Mouse (Mus musculus) hindbrain, embryonic 11.5 days (tissue): ENCODE measurements around the gene Myl7. TPM values are rescaled to one million over a fixed set of nuclear protein-coding genes. Genes with fewer than 3 reads are reported as not detected.

ENCODE experiments used
- ATAC-seq: fragments of 200-750 bp; cut with Nextera tagmentation; 2 replicates; pipeline ENCODE4 v1.8.0; 2017; ENCODE audit warnings: mild to moderate bottlenecking, moderate TSS enrichment, moderate library complexity; ENCODE audit not compliant: low FRiP score
- DNase-seq: peaks from one replicate; pipeline ENCODE4 v3.0.0-alpha.2; 2015; ENCODE audit warnings: low spot score
- H3K27ac ChIP-seq: fragments of 300-500 bp; sonication (generic); 2 replicates; pipeline ENCODE4 v1.5.1; 2014; ENCODE audit warnings: mild to moderate bottlenecking, low read depth, low read length
- H3K27me3 ChIP-seq: fragments of 300-500 bp; sonication (generic); 2 replicates; pipeline ENCODE4 v1.6.1; 2014; ENCODE audit warnings: mild to moderate bottlenecking, low read length, moderate library complexity, mixed read lengths; ENCODE audit not compliant: control insufficient read depth, insufficient read depth
- H3K36me3 ChIP-seq: fragments of 300-500 bp; sonication (generic); 2 replicates; pipeline ENCODE4 v1.6.1; 2014; ENCODE audit warnings: mild to moderate bottlenecking, low read length, moderate library complexity, mixed read lengths; ENCODE audit not compliant: control insufficient read depth, insufficient read depth
- H3K4me1 ChIP-seq: fragments of 300-500 bp; sonication (generic); replicated peaks from 2 replicates; pipeline ENCODE4 v1.6.1; 2014; ENCODE audit warnings: low read length, mixed read lengths; ENCODE audit not compliant: control insufficient read depth, insufficient read depth
- H3K4me2 ChIP-seq: fragments of 300-500 bp; sonication (generic); replicated peaks from 2 replicates; pipeline ENCODE4 v1.6.1; 2014; ENCODE audit warnings: mild to moderate bottlenecking, low read depth, low read length
- H3K4me3 ChIP-seq: fragments of 300-500 bp; sonication (generic); 2 replicates; pipeline ENCODE4 v1.5.1; 2014; ENCODE audit warnings: low read depth, low read length
- H3K9ac ChIP-seq: fragments of 300-500 bp; sonication (generic); 2 replicates; pipeline ENCODE4 v1.6.1; 2014; ENCODE audit warnings: low read depth, low read length
- H3K9me3 ChIP-seq: fragments of 300-500 bp; sonication (generic); 2 replicates; pipeline ENCODE4 v1.6.1; 2016; ENCODE audit warnings: low read length; ENCODE audit not compliant: control insufficient read depth
- WGBS: fragments of 180-500 bp; shearing (Covaris S2); extraction: QIAGEN DNeasy Blood & Tissue Kit; methylation state at CpG from one replicate; pipeline ENCODE4 v1.1.7; 2014; 5-methylcytosine and 5-hydroxymethylcytosine counted together
- polyA plus RNA-seq: library from polyadenylated mRNA; unstranded; fragments of >200 nt; fragmentation: Nextera tagmentation; extraction: Ambion mirVana; gene quantifications from 2 replicates; pipeline ENCODE4 v1.2.1, GENCODE M21; 2014

Gene Myl7
- polyA plus RNA-seq, 1 experiment from 2014 or later = 0.31 TPM

DNA sequence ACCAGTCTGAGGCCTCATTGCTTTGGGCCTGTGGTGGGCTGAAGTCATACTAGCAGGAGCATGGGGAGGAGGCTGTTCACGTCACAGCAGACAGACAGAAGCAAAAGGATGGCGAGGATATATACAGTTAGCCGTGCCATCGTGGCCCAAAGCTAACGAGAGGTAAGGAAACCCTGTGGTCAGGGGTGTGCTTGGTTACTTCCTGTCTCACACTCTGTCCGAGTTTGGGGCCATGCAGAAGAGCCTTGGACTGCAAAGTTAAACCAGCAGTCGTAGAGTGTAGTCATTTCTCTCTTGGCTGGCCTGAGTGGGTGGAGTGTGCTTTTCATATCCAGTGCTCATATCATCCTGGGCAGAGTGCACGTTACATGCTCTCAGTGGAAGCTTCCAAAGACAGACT is 16.1 kb downstream of the Myl7 start:
- WGBS = 79% methylated on average over 8 of the region's 8 CpGs

DNA sequence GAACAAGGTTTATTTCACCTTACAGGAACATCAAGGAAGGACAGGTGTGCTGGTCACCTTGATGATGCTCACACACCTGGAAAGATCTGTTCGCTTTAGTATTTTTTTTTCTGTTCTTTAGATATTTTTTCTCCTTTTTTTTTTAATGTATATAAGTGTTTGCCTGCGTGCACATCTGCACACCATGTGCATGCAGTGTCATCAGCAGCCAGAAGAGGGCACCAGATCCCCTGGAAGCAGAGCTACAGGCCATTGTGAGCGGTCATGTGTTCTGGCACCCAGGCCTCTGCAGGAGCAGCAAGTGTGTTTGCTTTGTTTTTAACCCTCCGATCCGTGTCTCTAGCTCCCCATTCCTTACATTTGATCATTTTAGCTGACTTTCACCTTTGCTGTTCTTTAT is 18.7 kb downstream of the Myl7 start:
- DNase-seq = peak; percentile 79
- Histone ChIP-seq H3K9me3 (no peaks in the 10 kb centered on the region), H3K4me1 (peaks cover 6% of the 10 kb centered on the region), H3K9ac (no peak overlapping the region), H3K36me3 (no peaks in the 10 kb centered on the region), H3K27ac (no peak overlapping the region), H3K27me3 (no peaks in the 10 kb centered on the region), H3K4me3 (no peak overlapping the region), H3K4me2 (no peak overlapping the region)
- no peak for ATAC-seq
- WGBS = 50% methylated on average over 5 of the region's 5 CpGs

More for the DNA sequence above, 16.1 kb downstream of the Myl7 start:
- Histone ChIP-seq H3K36me3 (no peaks in the 10 kb centered on the region), H3K4me3 (no peak overlapping the region), H3K4me1 (peaks cover under 1% of the 10 kb centered on the region), H3K4me2 (no peak overlapping the region), H3K9ac (no peak overlapping the region), H3K27me3 (no peaks in the 10 kb centered on the region), H3K9me3 (no peaks in the 10 kb centered on the region), H3K27ac (no peak overlapping the region)
- DNase-seq = no peak
- no peak for ATAC-seq

DNA sequence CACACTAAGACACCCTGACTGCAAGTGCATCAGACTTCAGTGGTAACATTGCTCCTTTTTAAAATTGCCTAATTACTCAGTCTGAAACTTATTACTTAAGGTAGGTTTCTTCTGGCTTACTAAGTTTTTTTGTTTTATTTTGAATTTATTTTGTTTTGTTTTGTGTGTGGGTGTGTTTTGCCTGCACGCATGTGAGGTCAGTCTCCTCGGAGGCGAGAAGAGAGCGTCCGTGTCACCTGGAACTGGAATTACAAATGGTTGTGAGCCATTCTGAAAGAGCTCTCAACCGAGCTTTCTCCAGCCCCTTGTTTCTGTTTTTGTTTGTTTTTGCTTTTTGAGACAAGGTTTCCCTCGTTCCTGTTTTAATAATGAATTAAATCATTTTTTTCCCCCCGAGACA is 19.9 kb downstream of the Myl7 start:
- Histone ChIP-seq H3K4me1 (peaks cover 6% of the 10 kb centered on the region), H3K9ac (peak overlapping the region; percentile 63), H3K9me3 (no peaks in the 10 kb centered on the region), H3K36me3 (no peaks in the 10 kb centered on the region), H3K4me2 (peak overlapping the region; percentile 55), H3K27me3 (no peaks in the 10 kb centered on the region), H3K27ac (peak overlapping the region; percentile 82), H3K4me3 (peak overlapping the region; percentile 60)
- 55% methylated on average over 8 of the region's 8 CpGs for WGBS
- ATAC-seq = no peak
- no peak for DNase-seq

DNA sequence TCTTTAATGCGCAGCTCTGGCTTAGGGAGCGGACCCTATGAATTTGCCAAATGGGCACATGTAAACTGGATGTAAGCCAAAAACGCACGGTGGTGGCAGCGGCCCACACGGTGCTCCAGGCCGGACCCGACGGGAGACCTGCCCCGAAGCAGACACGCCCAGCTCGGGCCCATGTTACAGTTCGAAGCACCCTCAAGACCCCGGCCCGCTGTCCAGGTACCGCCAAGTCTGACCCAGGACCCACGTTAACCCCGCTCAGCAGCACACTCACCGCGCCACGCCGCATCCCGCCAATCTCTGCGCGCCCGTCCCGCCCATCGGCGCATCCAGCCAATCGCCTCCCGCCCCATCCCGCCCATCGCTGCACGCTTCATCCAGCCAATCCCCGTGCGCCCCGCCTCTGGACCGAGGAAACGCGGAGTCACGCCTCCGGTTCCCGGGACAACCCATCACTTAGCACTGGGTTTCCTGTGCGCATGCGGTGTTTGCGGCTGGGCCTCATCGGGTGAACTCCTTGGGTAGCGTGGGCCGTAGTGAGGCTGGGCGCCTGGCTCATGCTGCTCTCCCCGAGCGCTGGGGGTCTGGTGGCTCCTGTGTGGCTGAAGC is 20.6 kb downstream of the Myl7 start, which contains the start of gene Pold2:
TSS of gene Pold2 (minus strand) at position 372 of the 606 bp plus-strand sequence.
- Histone ChIP-seq H3K9ac (peak within 1 kb of the TSS; percentile 64), H3K27ac (peak within 1 kb of the TSS; percentile 82)

DNA sequence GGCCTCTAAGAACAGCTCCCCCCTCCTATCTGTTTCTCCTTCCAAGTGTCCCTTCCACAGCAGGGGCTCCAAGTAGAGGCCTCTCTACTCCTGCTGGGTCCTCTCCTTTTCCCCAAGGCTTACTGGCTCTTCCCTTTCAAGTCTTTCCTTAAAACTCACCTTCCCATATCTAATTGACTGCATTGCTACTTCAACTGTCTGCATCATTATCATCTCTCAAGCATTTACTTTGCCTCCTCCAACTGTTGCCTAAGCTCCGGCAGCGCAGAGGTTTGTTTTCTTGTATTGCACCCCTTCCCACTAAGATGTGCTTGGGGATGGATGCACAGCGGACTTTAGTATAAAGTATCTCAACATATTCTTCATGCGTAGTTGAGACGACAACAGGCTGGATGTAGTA is 21.2 kb downstream of the Myl7 start:
- H3K4me2 ChIP-seq = peak overlapping the region; percentile 67
- no peaks in the 10 kb centered on the region for H3K27me3 ChIP-seq
- H3K27ac ChIP-seq = no peak overlapping the region
- no peaks in the 10 kb centered on the region; the same call in 1 of the 2 replicates for H3K36me3 ChIP-seq
- no peak for DNase-seq
- 4% methylated on average over 5 of the region's 5 CpGs for WGBS
- H3K9ac ChIP-seq = peak overlapping the region; percentile 64; the same call in 1 of the 2 replicates
- peaks cover 6% of the 10 kb centered on the region for H3K4me1 ChIP-seq
- no peaks in the 10 kb centered on the region for H3K9me3 ChIP-seq
- no peak for ATAC-seq
- H3K4me3 ChIP-seq = peak overlapping the region; percentile 60

More for the DNA sequence above, 20.6 kb downstream of the Myl7 start, which contains the start of gene Pold2:
- Histone ChIP-seq H3K4me2 (peak within 1 kb of the TSS; percentile 67), H3K36me3 (no peaks in the 10 kb centered on the region), H3K9me3 (no peaks in the 10 kb centered on the region), H3K27me3 (no peaks in the 10 kb centered on the region), H3K4me3 (peak within 1 kb of the TSS; percentile 60), H3K4me1 (peaks cover 6% of the 10 kb centered on the region)
- DNase-seq (peak; percentile 98), ATAC-seq (peak; percentile 99)
- under 1% methylated on average over 52 of the region's 52 CpGs for WGBS

DNA sequence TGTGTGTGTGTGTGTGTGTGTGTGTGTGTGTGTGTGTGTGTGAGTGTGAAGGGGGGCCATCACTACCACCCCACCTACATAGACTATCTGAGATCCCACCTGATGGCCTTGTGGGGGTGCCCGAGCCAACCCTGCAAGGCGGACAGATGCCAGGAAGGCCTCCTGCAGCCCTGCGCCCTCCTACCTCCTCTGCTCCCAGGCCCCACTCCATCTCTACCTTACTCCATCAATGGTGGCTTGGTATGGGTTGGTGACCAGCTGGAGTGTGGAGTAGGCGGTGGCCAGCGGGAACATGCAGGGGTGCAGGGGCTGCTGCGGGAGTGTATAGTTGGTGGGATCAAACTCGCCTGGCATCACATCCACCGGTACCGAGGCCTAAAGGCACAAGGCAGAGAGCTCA is 25.4 kb downstream of the Myl7 start:
- Histone ChIP-seq H3K27ac (no peak overlapping the region), H3K27me3 (no peaks in the 10 kb centered on the region), H3K36me3 (no peaks in the 10 kb centered on the region; the same call in 1 of the 2 replicates), H3K4me2 (no peak overlapping the region), H3K4me3 (no peak overlapping the region), H3K9ac (no peak overlapping the region), H3K9me3 (no peaks in the 10 kb centered on the region), H3K4me1 (peaks cover 6% of the 10 kb centered on the region; the same call in 1 of the 2 replicates)
- WGBS = 91% methylated on average over 7 of the region's 9 CpGs
- ATAC-seq (no peak), DNase-seq (no peak)

DNA sequence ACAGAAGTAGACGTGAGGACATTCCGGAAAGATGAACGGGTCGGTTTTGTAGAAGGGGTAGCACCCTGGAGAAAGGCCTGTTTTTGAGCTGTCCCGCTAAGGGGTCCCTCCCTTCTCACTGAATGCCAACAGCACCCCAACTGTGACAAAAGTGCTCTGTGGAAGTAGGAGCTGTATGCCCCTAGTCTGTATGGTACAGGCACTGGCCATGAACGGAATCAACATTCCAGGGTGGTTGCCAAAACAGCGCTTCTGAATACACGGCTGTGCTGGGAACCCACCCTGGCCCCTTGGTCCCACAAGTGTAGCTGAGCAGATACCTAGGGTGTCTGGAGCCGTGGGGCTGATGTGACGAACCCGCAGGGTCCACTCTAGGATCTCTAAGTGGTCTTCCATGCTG is 25.9 kb downstream of the Myl7 start:
- H3K9ac ChIP-seq = no peak overlapping the region
- WGBS = 94% methylated on average over 11 of the region's 11 CpGs
- no peak overlapping the region for H3K4me3 ChIP-seq
- no peaks in the 10 kb centered on the region for H3K27me3 ChIP-seq
- H3K4me2 ChIP-seq = no peak overlapping the region
- DNase-seq = no peak
- H3K36me3 ChIP-seq = no peaks in the 10 kb centered on the region; the same call in 1 of the 2 replicates
- H3K9me3 ChIP-seq = no peaks in the 10 kb centered on the region
- no peak for ATAC-seq
- H3K4me1 ChIP-seq = peaks cover 6% of the 10 kb centered on the region; the same call in 1 of the 2 replicates
- no peak overlapping the region for H3K27ac ChIP-seq

DNA sequence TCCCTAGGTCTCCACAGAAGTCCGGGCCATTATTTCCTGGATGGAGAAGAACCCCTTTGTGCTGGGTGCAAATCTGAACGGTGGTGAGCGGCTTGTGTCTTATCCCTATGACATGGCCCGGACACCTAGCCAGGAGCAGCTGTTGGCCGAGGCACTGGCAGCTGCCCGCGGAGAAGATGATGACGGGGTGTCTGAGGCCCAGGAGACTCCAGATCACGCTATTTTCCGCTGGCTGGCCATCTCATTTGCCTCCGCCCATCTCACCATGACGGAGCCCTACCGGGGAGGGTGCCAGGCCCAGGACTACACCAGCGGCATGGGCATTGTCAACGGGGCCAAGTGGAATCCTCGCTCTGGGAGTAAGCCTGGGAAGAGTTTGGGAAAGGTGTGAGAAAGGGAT is 28.5 kb downstream of the Myl7 start:
- Histone ChIP-seq H3K4me1 (no peaks in the 10 kb centered on the region), H3K9me3 (no peaks in the 10 kb centered on the region), H3K4me2 (no peak overlapping the region), H3K27ac (no peak overlapping the region), H3K9ac (no peak overlapping the region), H3K4me3 (no peak overlapping the region), H3K36me3 (no peaks in the 10 kb centered on the region; the same call in 1 of the 2 replicates), H3K27me3 (no peaks in the 10 kb centered on the region)
- DNase-seq (no peak), ATAC-seq (no peak)
- WGBS = 91% methylated on average over 16 of the region's 16 CpGs

DNA sequence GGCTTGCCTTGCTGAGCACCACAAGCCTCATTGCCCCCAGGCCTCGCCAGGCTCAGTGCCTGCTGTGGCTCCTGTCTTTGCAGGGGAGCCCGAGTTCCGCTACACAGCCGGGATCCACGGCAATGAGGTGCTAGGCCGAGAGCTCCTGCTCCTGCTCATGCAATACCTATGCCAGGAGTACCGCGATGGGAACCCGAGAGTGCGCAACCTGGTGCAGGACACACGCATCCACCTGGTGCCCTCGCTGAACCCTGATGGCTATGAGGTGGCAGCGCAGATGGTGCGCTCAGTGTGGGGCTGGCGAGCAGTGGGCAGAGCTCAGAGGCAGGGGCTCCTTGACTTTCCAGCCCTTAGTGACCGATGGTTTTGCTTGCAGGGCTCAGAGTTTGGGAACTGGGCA is 29.3 kb downstream of the Myl7 start:
- no peaks in the 10 kb centered on the region for H3K9me3 ChIP-seq
- H3K9ac ChIP-seq = no peak overlapping the region
- no peak for ATAC-seq
- H3K27ac ChIP-seq = no peak overlapping the region
- H3K36me3 ChIP-seq = no peaks in the 10 kb centered on the region; the same call in 1 of the 2 replicates
- H3K27me3 ChIP-seq = no peaks in the 10 kb centered on the region
- 94% methylated on average over 16 of the region's 16 CpGs for WGBS
- no peaks in the 10 kb centered on the region for H3K4me1 ChIP-seq
- no peak overlapping the region for H3K4me3 ChIP-seq
- DNase-seq = no peak
- H3K4me2 ChIP-seq = no peak overlapping the region
